Mouse (Mus musculus) E14TG2a.4 (cell line): ENCODE data around the gene Vwf.

ENCODE experiments used
- CTCF ChIP-seq: conservative IDR thresholded peaks from 2 replicates; pipeline ENCODE4 v1.5.1; 2014; ENCODE audit warnings: low read length
- POU5F1 ChIP-seq: IDR thresholded peaks from 2 replicates; pipeline ENCODE4 v1.6.1; 2014; ENCODE audit warnings: low read length, borderline replicate concordance

GRCm38 (mm10) chr6:125588241-125588640, 41.7 kb downstream of the Vwf start:
- TF ChIP-seq CTCF (no peak), POU5F1 (no peak)
